Mouse (Mus musculus): Measurements from ENCODE around the gene Mab21l1.
A peak's percentile ranks its signal among the peaks of the same experiment; 100 is the strongest.

Gene Mab21l1

GRCm38 (mm10) chr3:55782056-55782687 lies at the start of gene Mab21l1:
Gene Mab21l1 (plus strand): TSS chr3:55782510.
- peak; percentile 79 for DNase-seq (ENCODE audit: low read depth, low spot score)

DNA sequence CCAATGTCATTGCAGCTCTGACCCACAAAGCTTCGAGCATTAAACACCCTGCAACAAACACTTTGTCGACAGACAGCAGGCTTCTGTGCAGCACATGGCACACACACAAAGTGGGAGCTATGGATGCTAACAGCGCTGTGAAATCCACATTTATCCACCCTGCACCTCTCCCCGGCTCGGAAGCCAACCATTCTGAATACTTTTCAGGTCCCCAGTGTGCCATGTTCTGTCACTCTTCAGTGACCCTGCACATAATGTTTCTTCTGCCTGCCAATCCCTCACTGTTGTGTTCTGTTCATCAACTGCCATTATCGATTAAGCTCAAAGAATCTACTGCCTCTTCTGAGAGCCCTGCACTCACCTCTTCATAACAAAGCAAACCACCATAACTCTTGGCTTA lies 48.6 kb upstream of the Mab21l1 start:
- no peak for DNase-seq (ENCODE audit: low read depth, low spot score)

DNA sequence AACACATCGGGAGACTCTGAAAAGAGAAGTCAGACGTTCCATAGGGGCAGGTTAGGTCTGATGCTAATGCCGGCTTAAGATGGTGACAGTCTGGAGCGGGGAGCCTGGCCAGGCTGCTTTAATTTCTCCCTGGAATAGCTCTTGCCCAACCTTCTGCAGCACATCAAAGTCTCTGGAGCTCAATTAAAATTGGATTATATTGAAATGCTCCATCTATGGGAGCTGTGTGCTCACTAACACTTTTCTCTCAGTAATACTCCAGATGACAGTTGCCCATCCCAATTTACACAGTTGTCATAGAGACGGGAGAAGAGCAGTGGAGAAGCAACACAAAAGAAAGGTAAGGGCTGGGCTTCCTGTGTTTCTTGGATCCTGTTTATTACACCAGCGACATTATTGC lies 40.9 kb upstream of the Mab21l1 start:
- DNase-seq (ENCODE audit: low read depth, low spot score), result no peak

GRCm38 (mm10) chr3:55742218-55742617 lies 40.1 kb upstream of the Mab21l1 start:
- DNase-seq (ENCODE audit: low read depth, low spot score), result no peak

GRCm38 (mm10) chr3:55742654-55743053 lies 39.7 kb upstream of the Mab21l1 start:
- DNase-seq (ENCODE audit: low read depth, low spot score), result no peak

DNA sequence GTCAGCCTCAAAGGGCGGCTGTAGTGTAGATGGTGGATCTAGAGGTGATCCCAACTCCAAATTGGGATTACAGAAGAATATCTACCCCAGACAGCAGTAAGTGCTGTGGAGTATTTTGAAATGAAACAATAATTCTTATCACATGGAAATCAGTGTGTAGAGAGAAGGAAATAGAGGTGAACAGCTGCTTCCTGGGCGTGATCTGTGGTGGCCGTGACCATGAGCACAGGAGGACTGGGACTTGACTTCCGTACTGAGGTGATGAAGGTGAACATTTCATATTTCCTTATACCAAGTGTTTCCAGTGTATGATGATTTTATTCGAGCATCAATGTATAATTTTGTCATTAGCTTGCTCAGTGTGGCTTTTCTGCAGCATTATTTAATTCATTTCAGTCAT lies 38.4 kb upstream of the Mab21l1 start:
- DNase-seq (ENCODE audit: low read depth, low spot score), result no peak

GRCm38 (mm10) chr3:55750445-55751065 lies 31.8 kb upstream of the Mab21l1 start:
- DNase-seq (ENCODE audit: low read depth, low spot score), result no peak

DNA sequence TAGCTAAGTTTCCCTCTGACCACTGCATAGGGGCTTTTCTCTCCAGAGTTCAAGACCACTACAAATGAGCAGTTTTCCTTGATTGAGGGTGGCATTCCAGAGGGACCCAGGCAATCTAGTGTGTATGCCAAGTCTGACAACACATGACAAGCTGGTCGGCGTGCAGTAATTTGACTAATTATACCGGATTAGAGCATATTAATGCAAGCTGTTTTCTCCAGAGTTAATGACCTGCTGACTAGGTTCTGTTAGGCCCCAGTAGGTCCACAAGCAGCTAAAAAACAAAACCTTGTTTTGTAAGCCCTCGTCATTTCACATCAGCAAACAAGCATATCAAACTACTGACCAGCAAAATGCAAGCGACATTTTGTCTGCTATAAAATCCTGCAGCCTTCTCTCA lies 30.9 kb upstream of the Mab21l1 start:
- no peak for DNase-seq (ENCODE audit: low read depth, low spot score)

DNA sequence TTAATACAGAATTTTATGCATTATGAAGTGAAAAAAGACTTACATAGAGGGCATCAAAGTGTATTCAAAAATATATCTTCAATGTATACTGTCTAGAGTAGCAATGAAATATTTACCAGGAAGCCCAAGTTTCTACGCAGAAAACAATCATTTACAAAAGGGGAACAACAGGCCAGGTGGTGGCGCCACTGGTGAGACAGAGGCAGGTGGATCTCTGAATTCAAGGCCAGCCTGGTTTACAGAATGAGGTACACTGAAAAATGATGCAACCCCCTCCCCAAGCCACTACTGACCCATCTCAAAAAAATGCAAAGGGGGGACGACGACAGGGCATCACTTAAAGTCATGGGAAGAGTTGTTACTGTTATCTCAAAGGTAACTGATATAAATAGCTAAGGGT lies 29.8 kb upstream of the Mab21l1 start:
- no peak for DNase-seq (ENCODE audit: low read depth, low spot score)

DNA sequence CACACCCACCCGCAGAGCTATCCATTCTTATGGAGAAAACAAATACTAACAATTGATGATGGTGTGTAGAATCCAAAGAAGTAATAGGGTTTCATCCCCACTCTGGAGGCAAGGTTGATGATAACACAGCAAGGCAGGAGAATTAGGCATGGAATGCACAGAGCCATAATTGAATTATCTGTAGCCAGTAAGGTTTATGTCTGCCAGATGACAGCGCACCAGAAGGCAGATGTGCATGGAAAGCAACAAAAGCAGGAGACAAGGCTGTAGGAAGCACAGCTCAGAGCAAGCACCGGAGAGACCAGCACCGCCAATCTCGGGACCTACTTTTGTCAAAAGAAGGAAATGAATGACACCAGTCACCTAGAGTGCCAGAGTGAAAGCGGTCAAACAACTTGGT lies 28.4 kb upstream of the Mab21l1 start:
- DNase-seq (ENCODE audit: low read depth, low spot score), result no peak

GRCm38 (mm10) chr3:55754981-55755608 lies 27.2 kb upstream of the Mab21l1 start:
- no peak for DNase-seq (ENCODE audit: low read depth, low spot score)

- no peak for DNase-seq (ENCODE audit: low read depth, low spot score)
Observed at GRCm38 (mm10) chr3:55755805-55756601, 26.3 kb upstream of the Mab21l1 start.

GRCm38 (mm10) chr3:55756602-55757190 lies 25.6 kb upstream of the Mab21l1 start:
- no peak for DNase-seq (ENCODE audit: low read depth, low spot score)

DNA sequence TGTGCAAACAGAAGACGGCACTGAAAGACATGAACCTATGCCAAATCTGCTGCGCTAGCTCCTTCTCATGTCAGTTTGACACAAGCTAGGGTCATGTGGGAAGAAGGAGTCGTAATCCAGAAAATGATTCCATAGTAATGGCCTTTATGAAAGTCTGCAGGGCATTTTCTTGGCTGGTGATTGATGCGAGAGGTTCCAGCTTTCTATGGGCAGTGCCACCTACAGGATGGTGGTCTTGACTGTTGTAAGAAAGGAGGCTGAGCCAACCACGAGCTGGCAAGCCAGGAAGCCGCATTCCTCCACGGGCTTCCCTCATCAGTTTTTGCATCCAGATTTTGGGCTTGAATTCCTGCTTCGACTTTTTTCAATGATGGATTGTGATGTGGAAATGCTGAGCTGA lies 24.0 kb upstream of the Mab21l1 start:
- DNase-seq (ENCODE audit: low read depth, low spot score), result no peak

- no peak for DNase-seq (ENCODE audit: low read depth, low spot score)
Observed at GRCm38 (mm10) chr3:55763591-55763990, 18.7 kb upstream of the Mab21l1 start.

GRCm38 (mm10) chr3:55768654-55769053 lies 13.7 kb upstream of the Mab21l1 start:
- DNase-seq (ENCODE audit: low read depth, low spot score), result no peak

- no peak for DNase-seq (ENCODE audit: low read depth, low spot score)
Observed at GRCm38 (mm10) chr3:55769308-55769707, 13.0 kb upstream of the Mab21l1 start.

GRCm38 (mm10) chr3:55774203-55774602 lies 8.1 kb upstream of the Mab21l1 start:
- no peak for DNase-seq (ENCODE audit: low read depth, low spot score)

GRCm38 (mm10) chr3:55775245-55775644 lies 7.1 kb upstream of the Mab21l1 start:
- no peak for DNase-seq (ENCODE audit: low read depth, low spot score)

- no peak for DNase-seq (ENCODE audit: low read depth, low spot score)
Observed at GRCm38 (mm10) chr3:55775753-55776152, 6.6 kb upstream of the Mab21l1 start.

DNA sequence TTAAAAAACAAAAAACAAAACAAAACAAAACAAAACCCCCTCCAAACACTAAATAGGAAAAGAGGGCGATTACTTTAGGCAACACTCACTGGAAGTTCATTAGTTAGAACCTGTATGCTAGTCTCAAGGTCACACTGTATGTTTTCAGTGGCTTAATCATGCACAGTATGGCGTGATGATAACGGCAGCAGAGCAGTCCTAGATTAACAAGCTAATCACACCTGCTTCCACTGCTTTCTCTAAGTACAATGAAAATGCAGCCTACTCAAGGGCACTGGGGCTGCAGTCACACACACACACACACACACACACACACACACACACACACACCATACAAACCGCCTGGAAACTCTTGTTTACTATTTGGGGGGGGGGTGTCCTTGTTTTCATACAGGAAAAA lies 4.8 kb upstream of the Mab21l1 start:
- DNase-seq (ENCODE audit: low read depth, low spot score), result no peak
